Mouse (Mus musculus) ovary, adult 18-20 months (tissue): ENCODE measurements around the gene Wnt9a.
"Not testable (repeated sequence)": the region's sequence is repeated elsewhere in the genome, so short reads cannot be mapped to it uniquely, and the experiment has no call there.

Experiments
- DNase-seq: peaks from one replicate; pipeline ENCODE4 v3.0.0; 2022; ENCODE audit warnings: low spot score, mixed read lengths

Wnt9a gene

DNA sequence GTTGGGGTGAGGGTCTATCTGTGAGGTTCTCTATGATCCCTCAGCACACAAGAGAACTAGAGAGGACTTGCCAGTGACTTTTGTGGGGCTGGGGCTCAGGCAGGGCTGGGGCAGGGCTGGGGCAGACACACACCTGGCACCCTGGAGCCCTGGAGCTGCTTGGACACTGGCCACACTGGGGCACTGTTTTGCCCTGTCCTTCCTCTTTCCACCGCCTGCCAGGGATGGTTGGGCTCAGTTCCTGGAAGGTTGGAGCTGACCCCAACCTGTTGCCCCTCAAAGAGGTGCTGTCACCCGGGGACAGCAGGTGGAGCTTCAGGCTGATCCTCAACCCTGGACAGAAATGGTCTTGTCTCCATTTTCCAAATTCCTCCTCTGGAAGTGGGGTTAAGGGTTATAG, 29.2 kb downstream of the Wnt9a start:
- no peak for DNase-seq

DNA sequence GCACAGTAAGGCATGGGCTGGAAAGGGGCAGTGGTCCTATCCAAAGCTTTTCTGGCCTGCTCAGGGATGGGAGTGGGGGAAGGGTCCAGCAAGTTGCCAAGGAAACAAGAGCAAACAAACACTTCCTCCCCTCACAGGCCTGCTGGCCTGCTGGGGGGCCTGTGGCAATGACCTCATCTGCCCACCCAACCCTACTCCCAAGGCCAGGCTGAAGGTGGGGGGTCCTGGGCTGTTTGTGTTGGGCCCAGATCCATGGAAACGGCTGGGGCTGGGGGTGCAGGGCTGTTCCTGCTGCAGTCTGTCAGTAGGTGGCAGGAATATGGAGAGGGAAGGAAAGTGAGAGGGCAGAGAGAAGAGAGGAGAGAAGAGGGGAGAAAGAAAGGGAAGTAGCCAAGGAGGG, 29.7 kb downstream of the Wnt9a start:
- DNase-seq: no peak

DNA sequence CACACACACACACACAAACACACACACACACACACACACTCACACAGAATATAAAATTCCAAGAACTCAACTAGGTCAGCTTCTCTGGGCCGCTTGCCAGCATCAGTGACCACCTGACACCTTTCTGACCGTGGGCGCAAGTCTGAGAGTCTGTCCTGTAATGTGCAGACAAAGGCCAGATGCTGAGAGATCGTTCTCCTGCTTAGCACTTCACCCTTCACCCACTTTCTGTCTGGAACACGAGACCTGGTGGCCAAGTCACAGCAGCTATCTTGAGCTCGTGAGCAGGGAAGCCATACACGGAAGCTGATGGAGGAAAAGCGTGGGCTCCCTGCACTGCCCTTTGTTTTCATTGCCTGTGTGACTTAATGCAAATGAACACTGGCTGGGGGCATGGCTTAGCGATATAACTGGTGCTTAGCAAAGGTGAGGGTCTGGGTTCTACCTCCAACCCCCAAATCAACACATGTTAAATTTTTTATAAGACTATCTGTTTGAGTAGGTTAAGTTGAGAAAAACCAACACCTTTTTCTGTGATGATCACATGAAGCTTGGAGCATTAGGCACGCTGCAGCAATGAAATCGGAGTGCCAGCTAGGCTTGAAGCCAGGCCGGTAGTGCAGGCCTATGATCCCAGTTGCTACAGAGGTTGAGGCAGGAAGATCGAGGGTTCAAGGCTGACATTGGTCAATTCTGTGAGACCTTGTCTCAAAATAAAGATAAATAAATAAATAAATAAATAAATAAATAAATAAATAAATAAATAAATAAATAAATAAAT, 31.4 kb downstream of the Wnt9a start:
- DNase-seq: no peak

DNA sequence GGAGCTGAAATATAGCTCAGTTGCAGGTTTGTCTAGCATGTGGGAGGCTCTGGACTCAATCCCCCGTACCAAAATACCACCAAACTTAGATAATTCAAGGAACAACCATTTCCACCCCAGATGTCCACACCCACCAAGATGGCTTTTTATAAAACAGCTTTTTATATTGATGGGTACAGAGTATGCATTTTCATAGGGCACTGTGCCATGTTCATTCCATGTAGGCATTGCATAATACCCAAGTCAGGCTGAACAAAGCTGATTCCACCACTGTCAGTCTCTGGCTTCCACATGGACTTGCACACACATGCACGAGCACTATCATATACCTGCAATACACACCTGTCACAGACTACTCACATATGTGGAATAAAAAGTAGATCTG, 32.0 kb downstream of the Wnt9a start:
- no peak for DNase-seq

DNA sequence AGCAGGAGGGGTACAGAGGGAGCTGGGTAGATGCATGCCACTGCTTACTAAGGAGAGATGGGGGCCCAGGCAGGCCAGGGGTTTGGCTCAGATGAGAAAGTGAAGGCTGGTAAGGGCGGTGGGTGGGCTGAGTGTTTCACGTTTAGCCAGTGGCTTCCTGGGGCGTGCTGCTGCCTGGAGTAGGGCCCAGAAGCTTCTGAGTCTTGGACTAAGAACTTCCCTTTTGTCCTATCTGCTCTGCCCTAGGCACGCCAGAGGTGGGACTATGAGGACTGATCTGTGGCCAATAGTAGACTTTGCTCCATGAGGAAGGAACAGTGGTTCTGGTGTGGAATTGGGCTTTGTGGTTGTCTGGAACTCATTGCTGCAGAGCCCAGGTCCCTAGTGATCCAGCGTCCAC, 36.2 kb downstream of the Wnt9a start:
- no peak for DNase-seq

DNA sequence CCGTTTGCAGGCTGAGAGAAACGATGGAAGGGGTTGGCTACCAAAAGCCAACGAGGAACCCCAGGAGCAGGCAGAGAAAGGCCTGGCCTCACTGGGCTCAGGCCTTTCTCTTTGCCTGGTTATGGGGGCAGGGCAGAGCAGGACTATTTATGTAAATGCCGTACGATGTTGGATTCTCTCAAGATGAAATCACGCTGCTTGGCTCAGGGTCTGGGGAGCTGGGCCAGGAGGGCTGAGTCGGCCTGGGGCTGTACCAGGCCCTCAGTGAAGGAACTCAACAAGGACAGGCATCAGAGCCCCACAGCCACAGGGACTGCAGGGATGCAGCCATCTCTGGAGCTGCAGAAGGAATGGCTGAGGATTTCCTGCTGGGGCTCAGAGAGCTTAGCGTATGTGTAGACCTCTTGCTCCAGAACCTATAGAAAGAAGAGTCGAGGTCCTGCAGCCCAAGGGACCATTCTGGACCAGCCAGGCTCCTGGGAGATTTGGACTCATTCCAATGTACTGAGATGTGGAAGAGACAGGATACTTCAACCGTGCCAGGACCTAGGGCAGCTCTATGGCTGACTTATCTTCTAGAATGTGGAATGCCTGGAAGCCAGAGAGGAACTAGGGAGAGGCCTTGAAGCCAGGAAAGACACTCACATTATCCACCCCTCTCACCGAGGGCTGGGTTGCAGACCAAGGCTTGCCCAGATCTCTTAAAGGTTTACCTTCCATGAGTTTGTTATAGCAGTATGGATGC, 39.6 kb downstream of the Wnt9a start:
- peak; percentile 40 for DNase-seq

DNA sequence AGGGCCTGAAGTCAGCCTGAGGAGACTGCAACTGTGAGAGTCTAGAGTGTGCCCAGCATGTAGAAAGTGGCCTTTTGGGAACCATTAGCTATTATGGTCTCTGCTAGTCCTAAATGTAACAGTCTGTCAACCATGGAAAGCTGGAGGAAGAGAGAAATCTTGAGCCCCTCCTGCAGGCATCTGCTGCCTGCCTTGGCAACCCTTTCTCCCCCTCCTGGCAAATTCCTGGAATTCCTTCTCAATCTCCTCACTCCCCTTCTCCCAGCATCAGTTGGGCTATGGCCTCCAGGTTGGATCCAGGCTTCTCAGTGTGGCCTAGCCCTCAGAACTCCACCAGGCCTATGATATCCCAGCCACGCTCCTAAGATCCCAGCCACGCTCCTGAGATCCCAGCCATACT, 43.6 kb downstream of the Wnt9a start:
- DNase-seq: no peak

DNA sequence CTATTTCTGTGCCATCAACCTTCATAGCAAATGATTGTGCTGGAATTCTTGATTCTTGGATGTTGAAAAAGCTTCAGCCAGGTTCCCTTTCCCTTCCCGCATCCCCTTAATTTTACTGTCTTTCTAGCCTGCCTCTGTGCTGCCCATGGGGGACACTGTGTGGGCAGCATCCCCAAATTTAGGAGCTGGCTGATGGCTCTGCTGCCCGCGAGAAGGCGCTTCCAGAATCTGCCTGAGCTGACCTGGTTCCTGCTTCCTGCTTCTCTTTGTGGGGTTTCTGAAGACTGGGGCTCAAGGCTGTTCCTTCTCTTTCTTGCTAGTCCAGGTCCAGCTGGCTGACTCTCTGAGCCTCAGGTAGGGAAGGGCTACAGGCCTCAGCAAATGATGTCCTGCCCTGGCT, 48.1 kb downstream of the Wnt9a start:
- DNase-seq: no peak

DNA sequence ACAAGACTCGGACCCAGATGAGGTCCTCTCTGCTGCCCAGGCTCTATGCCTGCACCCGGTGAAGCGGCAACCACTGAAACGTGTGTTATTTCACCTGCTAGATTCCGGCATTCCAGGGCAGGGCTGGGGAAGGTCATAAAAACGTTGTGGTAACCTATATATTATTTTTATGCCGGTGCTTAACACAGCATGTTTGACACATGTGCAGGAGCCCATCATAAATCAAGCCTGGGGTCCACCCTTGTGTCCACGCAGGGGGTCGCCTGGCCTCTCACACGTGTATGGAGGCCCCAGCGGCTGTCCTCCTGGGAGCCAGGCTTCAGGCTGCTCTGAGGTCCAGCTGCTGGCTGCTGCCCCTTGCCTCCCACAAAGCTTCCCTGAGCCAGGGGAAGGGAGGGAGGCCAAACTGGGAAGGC, 50.2 kb downstream of the Wnt9a start:
- no peak for DNase-seq

DNA sequence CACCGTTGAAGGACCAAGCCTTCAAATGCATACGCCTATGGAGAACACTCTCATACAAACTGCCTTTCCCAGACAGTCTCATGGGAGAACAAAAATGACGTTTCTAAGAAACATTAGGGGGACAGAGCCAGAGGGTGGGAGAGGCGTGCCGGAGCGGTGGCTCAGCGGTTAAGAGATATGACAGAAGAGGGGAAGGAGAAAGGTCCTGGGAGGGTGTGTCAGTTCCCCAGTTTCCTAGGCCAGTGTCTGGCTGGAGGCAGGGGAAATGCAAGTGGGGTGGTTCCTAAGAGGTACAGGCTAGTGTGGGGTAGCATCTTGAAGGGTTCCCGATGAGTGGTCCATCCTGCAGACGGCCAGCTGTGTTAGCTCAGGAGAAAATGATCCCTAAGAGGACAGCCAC, 54.6 kb downstream of the Wnt9a start:
- DNase-seq: no peak

DNA sequence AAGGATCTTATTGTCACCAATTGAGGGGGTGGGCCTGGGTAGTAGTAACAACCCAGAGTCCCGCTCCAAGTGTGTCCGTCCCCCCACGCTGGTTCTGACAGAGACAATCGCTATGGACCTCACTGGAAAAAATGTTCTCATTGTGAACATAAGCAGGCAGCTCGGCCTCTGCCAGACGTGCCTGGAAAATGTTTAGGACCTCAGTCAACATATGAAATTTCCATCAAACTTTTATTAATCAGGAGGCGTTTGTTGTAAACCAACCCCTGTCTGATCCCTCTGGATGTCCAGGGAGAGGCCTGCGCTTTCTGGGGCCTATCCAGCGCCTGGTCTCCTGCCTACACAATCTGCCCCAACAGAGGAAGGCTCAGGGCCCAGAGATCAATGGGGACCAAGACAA, 57.3 kb downstream of the Wnt9a start:
- DNase-seq: no peak

DNA sequence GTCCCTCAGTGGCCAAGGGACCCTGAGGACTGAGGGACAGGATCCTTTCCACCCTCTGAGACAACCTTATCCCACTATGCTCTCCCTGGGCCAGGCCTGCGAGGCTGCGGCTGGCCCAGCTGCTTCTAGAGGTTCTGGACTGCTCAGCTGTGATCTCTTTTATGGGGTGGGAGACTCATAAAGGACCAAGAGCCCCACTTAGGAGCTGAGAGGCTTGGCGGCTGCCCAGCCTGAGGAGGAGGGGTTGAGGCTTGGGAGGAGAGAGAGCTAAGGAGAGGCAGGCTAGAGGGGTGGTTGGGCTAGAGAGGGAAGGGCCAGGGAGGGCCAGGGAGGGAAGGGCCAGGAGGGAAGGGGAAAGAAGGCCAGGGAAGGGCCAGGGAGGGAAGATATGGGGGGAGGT, 57.7 kb downstream of the Wnt9a start:
- no peak for DNase-seq

DNA sequence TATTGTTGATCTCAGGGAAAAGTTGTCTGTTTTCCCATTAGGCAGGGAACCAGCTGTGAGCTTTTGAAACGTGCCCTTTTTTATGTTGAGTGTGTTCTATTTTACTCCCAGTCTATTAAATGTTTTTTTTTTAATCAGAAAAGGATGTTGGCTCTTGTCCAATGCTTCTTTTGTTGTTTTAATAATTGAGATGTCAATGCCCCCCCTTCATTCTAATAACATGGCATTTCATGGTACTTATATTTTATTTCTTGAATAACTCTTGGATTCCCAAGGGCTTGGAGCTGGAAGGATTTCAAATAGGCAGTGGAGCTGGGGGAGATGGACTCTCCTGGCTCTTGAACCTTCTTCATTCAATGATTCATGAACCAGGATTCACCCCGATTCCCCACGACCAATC, 59.3 kb downstream of the Wnt9a start:
- DNase-seq: no peak

DNA sequence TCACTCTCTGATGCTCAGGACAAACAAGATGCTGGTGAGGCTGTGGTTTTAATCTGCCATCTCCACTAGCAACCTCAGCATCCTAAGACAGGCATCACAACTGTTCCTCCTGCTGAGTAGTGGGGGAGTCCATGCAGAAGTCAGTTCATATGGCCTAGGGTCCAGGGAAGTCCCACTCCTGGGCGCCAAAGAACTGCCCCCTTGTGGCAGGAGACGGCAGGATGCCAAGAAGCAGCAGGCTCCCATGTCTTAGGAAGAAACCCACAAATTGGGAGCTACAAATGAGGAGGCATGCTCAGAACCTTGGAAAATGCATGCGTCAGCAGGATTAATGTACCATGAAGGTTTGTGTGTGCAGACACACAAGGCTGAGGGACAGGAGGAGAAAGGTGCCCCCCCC, 59.9 kb downstream of the Wnt9a start:
- no peak for DNase-seq

DNA sequence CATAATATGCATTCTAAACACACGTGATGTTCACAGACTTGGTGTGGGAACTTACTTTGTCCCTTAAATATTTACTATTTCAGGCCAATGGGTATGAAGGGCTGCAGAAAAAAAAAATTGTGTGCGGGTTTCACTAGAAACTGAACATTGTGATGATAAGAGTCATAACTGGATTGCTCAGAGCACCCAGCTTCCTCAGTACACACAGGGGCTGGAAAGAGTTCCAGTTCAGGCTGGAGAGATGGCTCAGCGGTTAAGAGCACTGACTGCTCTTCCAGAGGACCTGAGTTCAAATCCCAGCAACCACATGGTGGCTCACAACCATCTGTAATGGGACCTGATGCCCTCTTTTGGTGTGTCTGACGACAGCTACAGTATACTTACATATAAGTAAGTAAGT, 61.2 kb downstream of the Wnt9a start:
- DNase-seq: not testable (repeated sequence)

DNA sequence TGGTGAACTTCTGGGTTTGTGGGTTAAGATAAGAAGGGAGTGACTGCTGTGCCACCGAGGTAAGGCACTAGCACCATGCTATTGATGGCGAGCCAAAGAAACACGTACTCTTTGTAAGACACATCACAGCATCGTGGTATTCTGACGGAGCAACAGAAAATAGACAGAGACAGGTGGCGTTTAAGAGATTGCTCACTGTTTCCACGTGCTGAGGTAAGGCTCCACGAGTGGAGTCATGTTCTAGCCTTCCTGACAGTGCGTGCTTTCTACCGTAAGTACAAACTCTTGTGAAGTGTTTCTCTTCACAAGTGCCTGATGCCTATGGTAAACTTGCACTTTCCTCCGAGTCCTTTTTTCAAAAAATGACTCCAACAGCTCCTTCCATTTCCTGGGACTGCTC, 63.1 kb downstream of the Wnt9a start:
- DNase-seq: no peak

DNA sequence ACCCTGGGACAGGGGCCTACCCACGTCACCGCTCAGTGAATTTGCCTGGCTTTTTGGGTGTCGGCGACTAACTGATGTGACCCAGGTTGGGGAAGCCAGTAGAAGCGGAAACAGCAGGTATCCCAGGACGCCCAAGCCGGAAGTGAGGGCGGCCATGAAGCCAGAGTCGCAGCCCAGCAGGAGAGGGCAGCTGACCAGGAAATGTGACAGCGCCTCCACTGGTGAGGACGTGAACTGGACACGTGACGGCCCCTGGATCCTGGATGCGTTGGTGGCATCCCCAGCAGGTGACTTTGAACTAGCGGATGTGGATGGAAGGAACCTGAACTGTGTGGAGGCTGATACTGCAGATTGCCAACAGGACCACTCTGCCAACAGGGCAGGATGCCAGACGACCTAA, 68.7 kb downstream of the Wnt9a start, which contains the start of gene Prss38:
Gene Prss38 (minus strand): TSS at position 183 of the 400 bp plus-strand sequence.
- DNase-seq: no peak

DNA sequence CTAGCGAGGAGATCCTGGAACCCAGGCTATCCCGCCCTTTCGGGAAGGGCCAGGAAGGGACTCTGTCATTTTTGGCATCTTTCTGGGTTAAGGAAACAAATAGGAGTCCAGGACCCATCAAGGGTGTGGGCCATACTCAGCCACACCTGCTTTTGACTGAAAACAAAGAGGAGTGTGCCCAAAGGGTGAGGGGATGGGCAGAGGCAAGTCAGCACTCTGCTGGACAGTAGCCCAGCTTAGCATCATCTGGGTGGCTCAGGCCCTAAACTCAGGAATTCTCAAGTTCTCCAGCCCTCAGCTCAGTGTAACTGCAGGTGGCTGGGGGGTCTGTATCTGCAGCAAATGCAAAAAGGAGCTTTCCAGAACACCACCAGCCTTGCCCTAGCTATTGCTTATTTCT, 71.3 kb downstream of the Wnt9a start:
- DNase-seq: no peak

DNA sequence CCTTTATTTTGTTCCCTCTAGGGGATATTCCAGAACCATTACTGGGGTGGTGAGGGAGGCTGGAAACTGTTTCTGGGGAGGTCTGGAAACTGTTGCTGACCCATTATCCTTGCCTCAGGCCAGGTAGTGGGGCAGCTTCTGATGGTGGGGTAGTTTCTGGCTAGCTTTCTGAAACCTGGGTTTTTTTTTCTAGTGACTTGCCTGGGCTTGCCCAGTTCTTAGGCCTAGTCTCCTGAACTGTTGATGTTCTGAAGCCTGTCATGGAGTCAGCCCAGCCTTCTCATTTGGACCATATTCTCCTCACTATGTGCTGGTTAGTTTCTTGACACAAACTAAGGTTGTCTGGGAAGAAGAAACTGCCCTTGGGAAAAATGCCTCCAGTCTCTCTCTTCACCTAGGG, 72.8 kb downstream of the Wnt9a start:
- DNase-seq: no peak
